Mouse (Mus musculus): ENCODE data around the gene Bard1.

The Bard1 gene

GRCm38 (mm10) chr1:71052252-71052651 lies 50.7 kb downstream of the Bard1 start:
- DNase-seq (ENCODE audit: low spot score in 2 of 2) = no peak

GRCm38 (mm10) chr1:71045141-71045540 lies 57.8 kb downstream of the Bard1 start:
- no peak for DNase-seq (ENCODE audit: low spot score in 2 of 2)

GRCm38 (mm10) chr1:71043951-71044350 lies 59.0 kb downstream of the Bard1 start:
- no peak for DNase-seq (ENCODE audit: low spot score in 2 of 2)

GRCm38 (mm10) chr1:71036999-71037398 lies 65.9 kb downstream of the Bard1 start:
- DNase-seq (ENCODE audit: low spot score in 2 of 2) = no peak

- no peak for DNase-seq (ENCODE audit: low spot score in 2 of 2)
Observed at GRCm38 (mm10) chr1:71035565-71035964, 67.4 kb downstream of the Bard1 start.

GRCm38 (mm10) chr1:71022766-71023165 lies 80.2 kb downstream of the Bard1 start:
- DNase-seq (ENCODE audit: low spot score in 2 of 2) = no peak

GRCm38 (mm10) chr1:71014345-71014744 lies 88.6 kb downstream of the Bard1 start:
- no peak for DNase-seq (ENCODE audit: low spot score in 2 of 2)

GRCm38 (mm10) chr1:71005998-71006397 lies 96.9 kb downstream of the Bard1 start:
- no peak for DNase-seq (ENCODE audit: low spot score in 2 of 2)

- no peak for DNase-seq (ENCODE audit: low spot score in 2 of 2)
Observed at GRCm38 (mm10) chr1:71004177-71004576, 98.8 kb downstream of the Bard1 start.

- DNase-seq (ENCODE audit: low spot score in 2 of 2) = no peak
Observed at GRCm38 (mm10) chr1:71003741-71004140, 99.2 kb downstream of the Bard1 start.

GRCm38 (mm10) chr1:70997377-70997993 lies 105.5 kb downstream of the Bard1 start:
- DNase-seq (ENCODE audit: low spot score in 2 of 2) = no peak

GRCm38 (mm10) chr1:70996766-70997165 lies 106.2 kb downstream of the Bard1 start:
- no peak for DNase-seq (ENCODE audit: low spot score in 2 of 2)
